Mouse (Mus musculus): Measurements from ENCODE around the gene Elovl7. TPM values are rescaled to one million over a fixed set of nuclear protein-coding genes. Genes with fewer than 3 reads are reported as not detected.

The Elovl7 gene
- total RNA-seq, 2 experiments from 2014 or later: 7.5 to 7.6 TPM

DNA sequence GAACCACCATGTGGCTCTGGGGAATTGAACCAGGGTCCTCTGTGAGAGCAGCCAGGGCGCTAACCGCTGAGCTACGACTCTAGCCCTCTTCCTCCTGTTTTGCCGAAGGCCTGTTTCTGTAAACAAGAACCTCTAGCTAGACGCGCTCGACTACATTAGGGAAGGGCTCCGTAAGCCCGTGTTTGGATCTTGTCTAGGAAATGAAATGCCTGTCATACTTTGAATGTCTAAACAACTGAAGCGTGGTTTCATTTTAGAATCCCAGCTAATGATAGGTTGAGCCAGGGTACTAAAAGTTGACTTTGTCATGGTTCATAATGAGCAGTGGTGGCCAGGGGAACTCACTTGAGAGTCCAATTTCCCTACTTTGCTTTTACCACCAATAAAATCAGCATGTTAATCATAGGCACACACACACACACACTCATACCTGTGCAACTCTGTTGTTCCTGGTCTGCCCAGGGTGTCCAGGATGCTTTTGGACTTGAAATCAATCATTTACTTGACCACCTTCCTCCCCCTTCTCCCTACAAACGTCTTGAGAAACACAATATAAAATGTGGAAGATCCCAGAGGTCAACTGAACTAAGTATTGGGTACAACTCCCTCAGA, 31.0 kb downstream of the Elovl7 start:
- DNase-seq: no peak

- no peak for DNase-seq
Measured at GRCm38 (mm10) chr13:108251106-108251505, 36.9 kb downstream of the Elovl7 start.

DNA sequence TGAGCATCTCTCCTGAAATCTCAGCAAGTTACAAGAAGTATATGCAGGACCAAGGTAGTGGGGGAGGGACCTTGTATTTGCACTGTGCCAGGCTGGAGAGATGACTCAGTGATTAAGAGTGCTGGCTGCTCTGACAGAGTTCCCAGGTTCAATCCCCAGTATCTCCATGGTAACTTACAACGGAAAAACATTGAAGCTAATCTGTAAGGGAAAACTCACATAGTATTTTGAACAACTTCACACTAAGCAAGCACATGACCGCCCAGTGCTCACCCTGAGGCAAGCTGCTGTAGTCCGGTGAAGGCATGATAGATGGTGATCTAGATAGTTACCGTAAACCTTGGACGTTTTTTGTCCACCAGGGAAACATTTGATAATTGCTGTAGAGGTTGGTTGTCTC, 39.8 kb downstream of the Elovl7 start:
- no peak for DNase-seq

- no peak for DNase-seq
Measured at GRCm38 (mm10) chr13:108263042-108263441, 48.8 kb downstream of the Elovl7 start.

DNA sequence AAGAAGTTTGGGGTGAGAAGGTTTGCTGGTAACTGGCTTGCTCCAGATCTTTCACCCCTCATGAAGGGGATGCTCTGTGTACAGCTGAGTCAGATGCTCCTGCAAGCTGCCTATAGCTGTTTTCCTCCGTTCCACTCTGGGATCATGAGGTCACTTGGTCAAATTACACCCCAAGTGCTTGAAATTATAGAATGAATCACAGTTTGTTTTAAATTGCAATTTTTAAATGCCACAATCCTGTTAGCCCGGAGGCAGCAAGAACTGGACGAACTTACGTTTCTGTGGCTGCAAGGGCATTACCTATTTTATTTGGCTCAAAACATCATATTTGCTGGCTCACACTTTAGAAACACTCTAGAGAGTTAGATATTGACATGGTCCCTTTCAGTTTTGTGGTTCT, 51.2 kb downstream of the Elovl7 start:
- DNase-seq: no peak

- no peak for DNase-seq
Measured at GRCm38 (mm10) chr13:108267841-108268634, 53.8 kb downstream of the Elovl7 start.

- DNase-seq: no peak
Measured at GRCm38 (mm10) chr13:108271458-108272148, 57.4 kb downstream of the Elovl7 start.

GRCm38 (mm10) chr13:108272332-108272731, 58.1 kb downstream of the Elovl7 start:
- no peak for DNase-seq

DNA sequence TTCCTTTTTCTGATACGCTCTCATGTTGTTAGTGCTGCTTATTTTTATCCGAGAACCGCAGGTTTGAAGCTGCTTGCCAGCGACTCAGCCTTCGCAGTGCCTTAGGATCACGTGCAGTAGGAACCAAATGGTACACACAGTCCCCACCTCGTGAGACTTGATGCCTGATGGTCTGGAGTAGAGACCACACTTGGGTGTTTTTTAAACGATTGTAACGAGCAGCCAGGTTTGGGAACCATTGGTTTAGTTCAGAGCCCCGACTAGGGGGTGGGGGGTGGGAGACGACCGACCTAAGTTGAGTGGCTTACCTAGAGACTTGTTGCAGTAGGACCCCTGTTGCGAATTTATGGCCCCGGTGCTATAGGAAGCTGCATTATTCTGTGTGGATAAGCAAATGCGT, 58.8 kb downstream of the Elovl7 start:
- DNase-seq: no peak

DNA sequence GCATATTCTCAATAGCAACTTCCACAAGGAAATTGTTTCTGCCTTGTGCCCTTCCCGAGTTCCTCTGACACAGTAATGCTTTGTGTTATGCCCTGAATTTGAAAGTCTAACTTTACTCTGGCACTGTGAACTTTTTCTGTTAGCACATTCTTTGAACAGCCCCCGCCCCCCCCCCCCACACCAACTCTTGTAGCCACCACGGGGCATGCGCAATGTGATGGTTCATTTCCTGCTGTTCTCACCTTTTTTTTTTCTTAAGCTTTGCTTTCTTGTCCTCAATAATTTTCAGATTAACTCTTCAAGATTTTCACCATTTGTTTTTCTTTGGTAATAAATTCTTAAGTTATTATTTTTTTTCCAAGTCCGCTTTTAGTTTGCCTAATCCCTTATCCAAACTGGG, 59.3 kb downstream of the Elovl7 start:
- DNase-seq: no peak

DNA sequence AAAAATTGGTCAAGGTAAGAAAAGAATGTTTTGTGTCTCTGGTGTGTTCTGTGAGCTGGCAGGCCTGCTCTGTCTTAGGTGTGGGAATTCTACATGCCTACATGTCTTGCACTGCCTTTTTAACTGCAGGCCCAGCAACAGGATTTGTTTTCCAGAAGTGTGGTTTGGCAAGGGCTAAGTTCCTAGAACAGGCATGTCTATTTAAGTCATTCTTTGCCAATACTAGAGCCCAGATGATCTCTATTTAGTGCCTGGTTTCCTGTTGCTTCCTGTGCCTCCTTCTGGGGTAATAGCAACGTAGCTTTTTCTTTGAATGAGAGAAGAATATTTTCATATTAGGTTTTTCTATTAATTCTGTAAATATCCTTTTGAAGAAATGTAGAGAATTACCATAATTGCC, 62.4 kb downstream of the Elovl7 start:
- no peak for DNase-seq

DNA sequence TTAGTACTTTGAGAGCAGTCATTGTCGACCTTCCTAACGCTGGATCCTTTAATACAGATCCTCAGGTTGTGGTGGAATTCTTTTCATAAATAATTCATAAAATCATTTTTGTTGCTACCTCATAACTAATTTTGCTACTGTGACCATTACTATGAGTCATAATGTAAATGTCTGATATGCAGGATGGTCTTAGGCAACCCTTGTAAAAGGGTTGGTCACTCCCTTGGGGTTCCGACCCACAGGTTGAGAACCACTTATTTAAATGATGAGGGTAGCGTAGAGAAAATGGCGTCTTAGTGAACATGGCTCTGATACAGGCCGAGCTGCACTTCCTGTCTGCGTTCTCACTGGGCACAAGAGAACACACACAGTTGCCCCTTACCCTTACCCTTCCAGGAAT, 63.1 kb downstream of the Elovl7 start:
- DNase-seq: no peak

DNA sequence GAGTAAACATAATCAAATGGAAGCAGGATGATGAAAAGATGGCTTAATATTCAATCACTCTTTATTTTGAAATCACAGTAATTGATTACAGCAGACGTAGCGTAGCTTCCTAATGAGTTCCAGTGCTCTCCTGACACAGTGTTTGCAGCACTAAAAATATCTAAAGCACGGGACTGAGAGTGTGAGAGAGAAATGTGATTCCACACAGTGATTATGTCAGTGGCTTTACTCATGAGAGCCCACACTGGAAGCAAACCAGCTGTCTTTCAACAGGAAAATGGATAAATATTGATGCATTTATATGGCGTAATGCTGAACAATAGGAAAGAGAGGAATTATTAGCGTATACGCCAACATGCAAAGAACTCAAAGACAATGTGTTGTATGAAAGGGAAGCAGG, 64.4 kb downstream of the Elovl7 start:
- no peak for DNase-seq

DNA sequence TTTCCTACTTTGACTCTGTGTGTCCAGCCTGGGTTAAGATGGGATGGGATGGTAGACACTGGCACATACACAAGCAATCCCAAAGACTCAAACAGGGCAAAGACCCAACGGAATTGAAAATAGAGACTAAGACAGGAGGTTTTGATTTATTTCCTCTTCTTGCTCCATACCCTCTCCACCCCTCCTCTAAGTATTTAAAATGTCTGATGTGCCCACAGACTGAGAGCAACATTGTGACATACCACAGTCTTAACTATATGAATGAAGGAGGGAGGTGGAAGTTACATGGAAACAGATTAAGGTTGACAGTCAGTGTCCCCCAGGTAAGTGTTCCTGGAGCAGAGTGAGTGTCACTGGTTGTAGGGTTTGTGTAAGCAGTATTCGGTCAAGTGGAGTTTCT, 70.1 kb downstream of the Elovl7 start:
- no peak for DNase-seq

GRCm38 (mm10) chr13:108287953-108288352, 73.7 kb downstream of the Elovl7 start:
- no peak for DNase-seq

GRCm38 (mm10) chr13:108289436-108289835, 75.2 kb downstream of the Elovl7 start:
- no peak for DNase-seq

DNA sequence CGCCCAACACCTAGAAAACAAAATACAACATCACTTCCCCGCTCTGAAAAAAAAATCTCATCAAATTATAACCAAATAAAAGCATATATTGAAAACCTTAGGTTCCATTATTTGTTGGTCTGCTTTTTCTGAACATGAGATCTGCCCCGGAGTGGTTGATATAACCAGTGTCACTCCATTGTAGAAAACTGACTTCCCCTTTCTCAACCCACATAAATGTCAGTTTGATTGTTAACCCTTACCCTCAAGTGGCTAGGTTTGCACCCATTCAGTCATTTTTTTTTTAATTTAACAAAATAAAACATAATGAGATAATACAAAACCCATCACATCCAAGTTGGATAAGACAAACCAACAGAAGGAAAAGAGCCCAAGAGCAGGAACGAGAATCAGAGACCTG, 76.1 kb downstream of the Elovl7 start:
- DNase-seq: no peak

GRCm38 (mm10) chr13:108297350-108298093, 83.3 kb downstream of the Elovl7 start:
- peak in 1 of 2 experiments; percentile 24 for DNase-seq

DNA sequence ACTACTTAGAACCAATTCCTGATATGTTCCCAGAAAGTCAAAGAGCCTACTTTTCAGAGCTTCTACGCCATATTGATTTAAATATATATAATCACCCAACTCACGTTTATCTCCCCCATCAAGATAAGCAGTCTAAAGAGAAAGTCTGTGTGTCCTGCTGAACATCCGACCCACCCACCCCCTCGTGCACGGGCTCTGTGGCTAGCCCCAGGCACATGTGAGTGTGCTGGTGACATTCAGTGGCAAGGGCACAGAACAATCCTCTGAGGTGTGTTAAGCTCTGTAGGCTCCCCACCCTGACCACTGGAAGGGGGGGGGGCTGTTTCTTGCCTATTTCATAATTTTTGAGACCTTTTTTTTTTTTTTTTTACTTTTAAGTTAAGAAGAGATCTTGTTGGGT, 84.0 kb downstream of the Elovl7 start:
- no peak for DNase-seq

- no peak for DNase-seq
Measured at GRCm38 (mm10) chr13:108300346-108300950, 86.2 kb downstream of the Elovl7 start.

- DNase-seq: peak; percentile 31 to 51
Measured at GRCm38 (mm10) chr13:108301411-108301810, 87.2 kb downstream of the Elovl7 start.

DNA sequence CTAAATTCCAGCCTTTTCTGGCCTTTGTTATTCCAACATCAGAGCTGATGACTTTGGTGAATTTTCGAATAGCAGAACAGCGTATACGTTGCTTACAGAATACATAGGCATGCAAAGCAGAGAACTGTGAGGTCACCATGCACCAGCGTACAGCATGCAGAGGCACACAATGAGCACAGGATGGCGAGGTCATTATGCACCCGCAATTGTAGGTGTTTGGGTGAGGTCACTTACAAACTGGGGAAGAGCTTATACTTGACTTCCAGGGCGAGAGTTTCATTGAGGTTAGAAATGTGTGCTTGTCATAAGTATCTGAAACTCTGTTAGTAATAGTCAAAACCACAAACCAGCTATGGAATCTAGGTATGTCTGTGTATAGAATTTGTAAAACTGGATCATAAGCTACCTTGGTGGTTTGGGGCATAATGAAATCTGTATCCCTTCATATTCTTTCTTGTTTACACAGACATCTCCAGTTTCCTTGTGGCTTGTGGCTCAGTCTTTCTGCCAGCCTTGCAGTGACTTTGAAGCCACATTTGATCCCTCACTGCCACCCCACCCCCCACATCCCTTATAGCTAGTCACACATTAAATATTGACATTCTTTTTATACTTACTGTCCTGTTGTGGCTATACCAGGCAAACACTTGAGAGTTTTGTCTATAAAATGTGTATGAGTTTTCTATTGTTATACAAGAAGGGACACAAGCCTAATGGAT, 88.9 kb downstream of the Elovl7 start:
- no peak for DNase-seq

Measured in layer of hippocampus, postnatal 36 days (tissue).